In the genomic region with DNA sequence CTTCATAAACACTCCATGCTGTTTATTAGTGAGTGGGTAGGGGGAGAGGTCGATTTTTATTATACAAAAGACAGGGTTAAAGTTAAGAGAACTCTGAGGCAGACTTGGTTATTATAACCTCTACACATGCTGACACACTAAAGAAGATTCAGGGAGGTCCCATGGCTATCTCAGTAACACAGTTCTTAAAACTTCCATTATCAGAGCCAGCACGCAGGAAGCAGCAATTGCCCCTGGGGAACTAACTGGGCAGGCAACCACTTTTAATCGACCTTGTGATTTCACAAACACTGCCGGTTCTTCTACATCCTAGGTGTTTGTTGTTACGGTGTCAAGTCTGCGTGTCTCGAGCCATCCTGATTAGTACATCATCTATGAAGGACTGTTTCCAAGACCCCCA, we compare ENCODE assay signal across 12 mouse cellular contexts.
"Had no signal": no experiment of that assay in that cellular context is flagged by ENCODE, and none has a peak within 500 bp of the region (broad histone marks: within the 10 kb centered on the region; RNA-seq: fewer than 3 reads in every experiment).

No protein-coding gene starts in this region.

- H3K27me3 ChIP-seq: limb, embryonic 12.5 days; midbrain, embryonic 15.5 days; neural tube, embryonic 12.5 days had no signal

- H3K4me3 ChIP-seq: layer of hippocampus, adult 2 months; limb, embryonic 12.5 days; midbrain, embryonic 15.5 days; neural tube, embryonic 12.5 days had no signal

- H3K27ac ChIP-seq: layer of hippocampus, adult 2 months; limb, embryonic 12.5 days; midbrain, embryonic 15.5 days; neural tube, embryonic 12.5 days; stomach, postnatal 0 days had no signal

- ATAC-seq: lung, postnatal 0 days; midbrain, embryonic 15.5 days had no signal

- H3K9me3 ChIP-seq: limb, embryonic 12.5 days; midbrain, embryonic 15.5 days; neural tube, embryonic 12.5 days had no signal

- H3K4me2 ChIP-seq: limb, embryonic 12.5 days; midbrain, embryonic 11.5 days; midbrain, embryonic 15.5 days; neural tube, embryonic 12.5 days had no signal

- H3K4me1 ChIP-seq: limb, embryonic 12.5 days; neural tube, embryonic 12.5 days had no signal

- DNase-seq: kidney, postnatal 10 days; kidney, postnatal 4 days; lung, adult 2 months; lung, postnatal 36 days; thymus, postnatal 25 days had no signal

- H3K9ac ChIP-seq: limb, embryonic 12.5 days; midbrain, embryonic 15.5 days; neural tube, embryonic 12.5 days had no signal
